Mouse (Mus musculus): ENCODE data around the gene Tsr2.

DNA sequence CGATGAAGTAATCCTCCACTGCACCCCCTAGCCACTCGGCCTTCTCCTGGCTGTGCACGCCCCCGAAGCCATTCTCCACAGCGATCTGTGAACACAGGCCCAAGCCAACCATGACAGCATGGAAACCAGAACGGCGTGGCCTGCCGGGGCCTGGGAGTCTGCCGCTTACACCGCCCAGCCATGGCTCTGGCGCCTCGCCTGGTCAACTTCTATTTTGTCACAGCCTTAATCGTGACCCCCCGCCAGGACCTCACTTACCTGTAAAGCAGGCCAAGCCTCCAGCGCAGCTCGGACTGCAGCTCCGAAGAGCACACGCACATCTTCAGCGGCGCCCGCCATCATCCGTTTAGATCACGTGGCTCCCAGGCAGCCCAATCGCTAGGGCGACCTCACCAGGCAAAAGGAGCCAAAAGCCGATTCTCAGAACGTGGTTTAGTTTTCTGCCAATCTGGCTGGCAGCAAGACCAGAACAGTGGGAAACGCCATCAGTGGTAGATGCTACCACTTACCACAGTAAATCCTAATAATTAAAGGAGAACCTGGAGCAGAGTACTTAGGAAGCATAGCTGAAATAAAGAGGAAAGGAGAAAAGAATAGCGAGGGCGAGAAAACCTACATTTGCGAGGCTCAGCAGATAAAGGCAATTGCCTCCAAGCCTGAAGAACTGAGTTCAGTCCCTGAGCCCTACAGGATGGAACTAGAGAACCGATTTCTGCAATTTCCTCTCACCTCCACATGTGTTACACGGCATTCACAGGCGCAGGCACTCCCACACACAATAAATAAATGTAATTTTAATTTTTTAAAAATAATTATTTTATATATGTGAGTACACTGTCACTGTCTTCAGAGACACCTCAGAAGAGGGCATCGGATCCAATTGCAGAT is at the start of gene Tsr2:
- no peak for TF ChIP-seq CTCF (IDR thresholded peaks at IDR 0.05; ENCODE audit: control insufficient read depth, insufficient read depth, low read length)
- 0 out of 2 replicates have a peak, but pooled peaks have one; percentile 22 for TF ChIP-seq POLR2A (IDR thresholded peaks at IDR 0.05; ENCODE audit: borderline replicate concordance, control insufficient read depth, low read depth, low read length)

All from bone marrow, adult 2 months (tissue).